Mouse (Mus musculus) ES-Bruce4 (cell line): Measurements from ENCODE around the gene Tspyl1. TPM values are rescaled to one million over a fixed set of nuclear protein-coding genes. Genes with fewer than 3 reads are reported as not detected.
"Not testable (repeated sequence)": the region's sequence is repeated elsewhere in the genome, so short reads cannot be mapped to it uniquely, and the experiment has no call there.

Experiments
- H3K27ac ChIP-seq: 2 replicates; pipeline ENCODE4 v1.5.1; 2012; ENCODE audit warnings: low read length, inconsistent platforms; ENCODE audit not compliant: insufficient read depth
- H3K27me3 ChIP-seq: 2 replicates; pipeline ENCODE4 v1.6.1; 2012; ENCODE audit warnings: mild to moderate bottlenecking, low read length, inconsistent platforms; ENCODE audit not compliant: control insufficient read depth, poor library complexity, insufficient read depth, severe bottlenecking
- H3K36me3 ChIP-seq: 2 replicates; pipeline ENCODE4 v1.6.1; 2012; ENCODE audit warnings: inconsistent platforms, mild to moderate bottlenecking, low read length, moderate library complexity; ENCODE audit not compliant: control insufficient read depth, poor library complexity, insufficient read depth, severe bottlenecking
- H3K4me1 ChIP-seq: one replicate; pipeline ENCODE4 v1.8.1; 2011; ENCODE audit warnings: low read length; ENCODE audit not compliant: control insufficient read depth, insufficient read depth
- H3K4me3 ChIP-seq: 2 replicates; pipeline ENCODE4 v1.5.1; 2011; ENCODE audit warnings: low read depth, mild to moderate bottlenecking, low read length
- H3K9ac ChIP-seq: 2 replicates; pipeline ENCODE4 v1.6.1; 2012; ENCODE audit warnings: low read depth, mild to moderate bottlenecking, inconsistent platforms; ENCODE audit not compliant: poor library complexity, severe bottlenecking
- H3K9me3 ChIP-seq: replicated peaks from 2 replicates; pipeline ENCODE4 v1.6.1; 2012; ENCODE audit warnings: mild to moderate bottlenecking, low read length, inconsistent platforms; ENCODE audit not compliant: control insufficient read depth, poor library complexity, insufficient read depth, severe bottlenecking
- CTCF ChIP-seq: IDR thresholded peaks from one replicate; pipeline ENCODE4 v1.8.1; 2011; ENCODE audit warnings: low read depth, low read length
- EP300 ChIP-seq: IDR thresholded peaks from 2 replicates; pipeline ENCODE4 v1.6.1; 2011; ENCODE audit warnings: low read depth, low read length; ENCODE audit not compliant: insufficient read depth
- POLR2A ChIP-seq: IDR thresholded peaks from one replicate; pipeline ENCODE4 v1.8.1; 2011; ENCODE audit warnings: low read length; ENCODE audit not compliant: insufficient read depth
- polyA plus RNA-seq: library from polyadenylated mRNA; stranded (reverse); fragments of >200 nt; gene quantifications from 2 replicates; pipeline ENCODE4 v1.2.4, GENCODE M21; 2011; ENCODE audit warnings: low read depth; ENCODE audit not compliant: missing spikeins, insufficient read depth, insufficient read length

Tspyl1 gene
- polyA plus RNA-seq, 1 experiment = 36.8 TPM

DNA sequence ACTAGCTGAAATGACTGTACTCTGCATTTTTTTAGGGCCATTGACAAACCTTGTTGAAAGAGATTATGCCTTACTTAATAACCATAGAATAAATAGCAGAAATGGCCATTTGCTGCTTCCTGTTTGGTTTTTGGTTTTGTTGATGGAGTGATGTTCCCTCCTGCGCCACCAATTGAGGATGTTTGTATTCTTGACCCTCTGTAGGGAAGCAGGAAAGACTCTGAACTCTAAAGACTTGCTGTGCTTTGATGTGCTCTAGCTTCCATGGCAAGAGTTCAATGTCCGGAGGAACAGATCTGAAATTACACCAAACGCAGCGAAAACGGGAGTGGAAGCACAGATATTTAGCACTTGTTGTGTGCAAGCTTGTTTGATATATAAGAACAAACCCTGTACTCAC, 37.2 kb upstream of the Tspyl1 start:
- no peaks in the 10 kb centered on the region for H3K4me1 ChIP-seq
- H3K9me3 ChIP-seq = no peaks in the 10 kb centered on the region
- TF ChIP-seq CTCF = no peak
- TF ChIP-seq EP300 = no peak
- no peak for TF ChIP-seq POLR2A
- H3K4me3 ChIP-seq = no peak overlapping the region
- no peaks in the 10 kb centered on the region for H3K27me3 ChIP-seq
- H3K36me3 ChIP-seq = no peaks in the 10 kb centered on the region
- H3K27ac ChIP-seq = no peak overlapping the region
- H3K9ac ChIP-seq = no peak overlapping the region

DNA sequence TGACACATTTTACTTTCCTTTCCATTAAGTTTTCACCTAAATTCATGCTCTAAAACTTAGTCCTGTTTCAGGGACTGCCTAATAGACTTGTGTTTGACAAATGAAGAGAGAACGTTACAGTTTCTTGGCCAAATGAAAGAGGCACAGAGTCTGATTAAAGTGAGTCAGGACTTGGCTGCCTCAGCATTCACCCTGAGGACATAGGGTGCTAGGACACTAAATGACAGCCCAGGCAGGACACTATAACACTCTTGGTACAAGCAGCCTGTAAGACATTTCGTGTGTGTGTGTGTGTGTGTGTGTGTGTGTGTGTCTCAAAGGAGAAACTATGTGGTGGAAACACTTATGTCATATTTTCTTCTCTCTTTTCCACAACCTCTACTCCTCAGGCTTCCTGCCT, 35.9 kb upstream of the Tspyl1 start:
- H3K4me3 ChIP-seq = no peak overlapping the region
- H3K27me3 ChIP-seq = no peaks in the 10 kb centered on the region
- H3K9me3 ChIP-seq = no peaks in the 10 kb centered on the region
- H3K4me1 ChIP-seq = no peaks in the 10 kb centered on the region
- no peaks in the 10 kb centered on the region for H3K36me3 ChIP-seq
- H3K27ac ChIP-seq = no peak overlapping the region
- H3K9ac ChIP-seq = no peak overlapping the region
- TF ChIP-seq CTCF (no peak), EP300 (no peak), POLR2A (no peak)

- H3K36me3 ChIP-seq = no peaks in the 10 kb centered on the region
- H3K4me1 ChIP-seq = no peaks in the 10 kb centered on the region
- no peaks in the 10 kb centered on the region for H3K9me3 ChIP-seq
- H3K27me3 ChIP-seq = no peaks in the 10 kb centered on the region
- H3K4me3 ChIP-seq = no peak overlapping the region
- no peak overlapping the region for H3K9ac ChIP-seq
- no peak overlapping the region for H3K27ac ChIP-seq
- no peak for TF ChIP-seq EP300
- no peak for TF ChIP-seq CTCF
- TF ChIP-seq POLR2A = no peak
Observed at GRCm38 (mm10) chr10:34247757-34248156, 34.2 kb upstream of the Tspyl1 start.

DNA sequence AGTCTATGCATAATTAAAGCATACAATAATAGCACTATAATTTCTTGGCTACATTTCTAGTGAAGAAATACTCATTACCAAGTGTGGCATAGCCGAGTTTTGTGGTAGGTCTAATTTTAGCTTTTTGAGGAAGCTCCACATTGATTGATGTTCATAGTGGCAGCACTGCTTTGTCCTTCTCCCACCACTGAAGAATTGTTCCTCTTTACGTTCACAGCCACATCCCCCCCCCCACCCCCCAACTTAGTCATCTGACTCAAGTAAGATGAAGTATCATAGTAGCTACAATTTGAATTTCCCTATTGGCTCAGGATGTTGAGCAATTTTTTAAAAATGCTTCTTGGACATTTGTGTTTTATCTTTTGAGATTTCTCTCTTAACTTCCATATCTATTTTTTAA, 32.4 kb upstream of the Tspyl1 start:
- H3K36me3 ChIP-seq = no peaks in the 10 kb centered on the region
- no peak overlapping the region for H3K4me3 ChIP-seq

DNA sequence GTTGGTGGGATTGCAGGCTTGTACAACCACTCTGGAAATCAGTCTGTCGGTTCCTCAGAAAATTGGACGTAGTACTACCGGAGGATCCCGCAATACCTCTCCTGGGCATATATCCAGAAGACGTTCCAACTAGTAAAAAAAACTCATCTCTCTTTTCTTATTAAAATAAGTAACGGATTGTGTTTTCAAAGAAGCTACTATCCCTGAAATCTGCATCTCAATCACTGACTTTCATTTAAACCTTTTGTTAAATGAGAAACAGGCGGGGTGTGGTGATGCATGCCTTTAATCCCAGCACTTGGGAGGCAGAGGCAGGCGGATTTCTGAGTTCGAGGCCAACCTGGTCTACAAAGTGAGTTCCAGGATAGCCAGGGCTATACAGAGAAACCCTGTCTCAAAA, 29.2 kb upstream of the Tspyl1 start:
- H3K27ac ChIP-seq, H3K4me3 ChIP-seq, H3K36me3 ChIP-seq, H3K9ac ChIP-seq, H3K27me3 ChIP-seq, H3K9me3 ChIP-seq, H3K4me1 ChIP-seq: not testable (repeated sequence)

More for the DNA sequence above, 32.4 kb upstream of the Tspyl1 start:
- H3K9me3 ChIP-seq = no peaks in the 10 kb centered on the region
- TF ChIP-seq EP300 (no peak), CTCF (no peak), POLR2A (no peak)
- no peak overlapping the region for H3K27ac ChIP-seq
- H3K9ac ChIP-seq = no peak overlapping the region
- H3K4me1 ChIP-seq = no peaks in the 10 kb centered on the region
- no peaks in the 10 kb centered on the region for H3K27me3 ChIP-seq

GRCm38 (mm10) chr10:34265106-34265505, 16.9 kb upstream of the Tspyl1 start:
- H3K36me3 ChIP-seq = no peaks in the 10 kb centered on the region
- H3K27me3 ChIP-seq = no peaks in the 10 kb centered on the region
- H3K9ac ChIP-seq = no peak overlapping the region
- H3K27ac ChIP-seq = no peak overlapping the region
- TF ChIP-seq CTCF = no peak
- no peak for TF ChIP-seq EP300
- no peak for TF ChIP-seq POLR2A
- H3K4me3 ChIP-seq = no peak overlapping the region
- H3K9me3 ChIP-seq = no peaks in the 10 kb centered on the region
- H3K4me1 ChIP-seq = no peaks in the 10 kb centered on the region
